Mouse (Mus musculus) megakaryocyte, adult 5-6 weeks (primary cell): ENCODE results near the gene Fads1. TPM values are rescaled to one million over a fixed set of nuclear protein-coding genes. Genes with fewer than 3 reads are reported as not detected.
A peak's percentile ranks its signal among the peaks of the same experiment; 100 is the strongest.

Experiments
- ATAC-seq: 2 replicates; pipeline ENCODE4 v1.8.0; 2016; ENCODE audit warnings: mild to moderate bottlenecking, inconsistent platforms; ENCODE audit not compliant: poor library complexity, severe bottlenecking
- total RNA-seq, 2 experiments: library from RNA; stranded (forward) in 1 of 2; stranded (reverse) in 1 of 2; fragments of 153-499, 151-499 nt in 1 of 2; fragments of 221-1000, 200-1000 nt in 1 of 2; gene quantifications; 2 replicates each; pipeline versions ENCODE4 v1.2.3 to v1.2.4; 2015 to 2017

The Fads1 gene
- total RNA-seq, 2 experiments from 2014 or later, result 5.3 to 12.3 TPM

DNA sequence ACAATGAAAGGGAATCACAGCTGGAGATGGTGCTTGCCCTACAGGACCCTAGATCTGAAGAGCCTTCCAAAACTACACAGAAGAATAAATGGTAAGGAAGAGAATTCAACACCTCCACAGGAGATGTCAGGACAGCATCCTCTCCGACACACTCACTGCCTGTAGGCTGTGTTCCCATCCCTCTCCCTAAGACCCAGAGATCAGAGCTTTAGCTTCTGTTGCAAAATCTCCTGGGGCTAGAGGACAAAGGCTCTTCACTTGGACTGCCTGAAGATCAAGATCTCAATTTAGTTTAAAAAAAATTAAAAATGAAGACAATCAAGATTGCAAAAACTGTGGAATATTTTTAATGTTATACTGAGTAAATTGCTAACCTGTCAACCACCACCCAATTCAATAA, 6.2 kb upstream of the Fads1 start:
- no peak for ATAC-seq

DNA sequence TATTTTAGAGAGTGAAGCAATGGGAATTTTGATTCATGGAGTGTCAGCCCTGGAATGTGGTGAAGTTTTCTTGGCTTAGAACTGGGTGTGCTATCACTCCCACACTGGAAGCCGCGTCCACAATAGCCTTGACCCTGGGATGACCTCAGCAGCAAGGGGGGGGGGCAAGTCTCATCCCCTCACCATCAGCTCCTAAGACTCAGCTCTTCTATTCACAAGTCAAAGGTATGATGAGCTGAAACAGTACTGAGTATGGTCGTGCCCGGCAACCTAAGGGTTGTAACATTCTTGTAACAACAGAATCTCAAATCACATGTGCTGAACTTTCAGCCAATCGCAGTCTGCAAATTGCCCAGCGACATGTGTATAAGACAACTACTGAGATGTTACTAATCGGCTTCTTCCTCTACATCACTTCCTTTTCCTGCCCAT, 5.7 kb upstream of the Fads1 start:
- ATAC-seq, result no peak

DNA sequence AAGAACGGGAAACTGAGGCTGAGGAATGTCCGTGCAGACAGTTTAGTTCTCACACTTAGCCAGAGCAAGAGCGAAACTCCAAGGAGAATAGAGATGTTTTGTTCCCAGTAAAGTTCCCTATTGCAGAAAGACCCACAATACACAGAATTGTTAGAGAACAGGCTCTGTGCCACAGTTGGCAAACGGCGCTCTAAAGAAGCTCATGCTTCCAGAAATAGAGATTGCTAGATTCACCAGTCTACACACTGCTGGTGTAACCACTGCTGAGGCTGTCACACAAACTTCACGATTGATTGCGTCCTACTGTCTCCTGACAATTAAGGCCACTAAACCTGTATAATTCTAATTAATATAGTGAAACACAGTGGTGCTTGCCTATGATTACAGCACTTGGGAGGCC, 1.5 kb upstream of the Fads1 start:
- no peak for ATAC-seq

DNA sequence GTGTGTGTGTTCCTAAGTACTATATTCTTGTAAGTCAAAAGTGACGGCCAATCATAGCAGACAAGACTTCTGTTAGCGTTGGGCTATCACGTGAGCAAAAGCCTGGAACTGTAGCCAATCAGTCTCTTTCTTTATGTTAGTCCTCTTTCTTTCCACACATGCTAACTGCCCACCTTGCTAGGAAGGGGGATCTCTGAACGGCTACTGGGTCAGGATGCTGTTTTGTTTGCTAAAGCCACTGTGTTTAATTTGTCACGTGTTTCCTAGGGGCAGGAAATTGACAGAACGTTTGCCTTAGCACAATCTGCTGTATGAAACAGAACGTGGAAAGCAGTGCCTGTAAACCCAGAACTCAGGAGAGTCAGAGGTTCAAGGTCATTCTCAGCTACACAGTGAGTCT, 546 bp upstream of the Fads1 start:
- ATAC-seq, result no peak

DNA sequence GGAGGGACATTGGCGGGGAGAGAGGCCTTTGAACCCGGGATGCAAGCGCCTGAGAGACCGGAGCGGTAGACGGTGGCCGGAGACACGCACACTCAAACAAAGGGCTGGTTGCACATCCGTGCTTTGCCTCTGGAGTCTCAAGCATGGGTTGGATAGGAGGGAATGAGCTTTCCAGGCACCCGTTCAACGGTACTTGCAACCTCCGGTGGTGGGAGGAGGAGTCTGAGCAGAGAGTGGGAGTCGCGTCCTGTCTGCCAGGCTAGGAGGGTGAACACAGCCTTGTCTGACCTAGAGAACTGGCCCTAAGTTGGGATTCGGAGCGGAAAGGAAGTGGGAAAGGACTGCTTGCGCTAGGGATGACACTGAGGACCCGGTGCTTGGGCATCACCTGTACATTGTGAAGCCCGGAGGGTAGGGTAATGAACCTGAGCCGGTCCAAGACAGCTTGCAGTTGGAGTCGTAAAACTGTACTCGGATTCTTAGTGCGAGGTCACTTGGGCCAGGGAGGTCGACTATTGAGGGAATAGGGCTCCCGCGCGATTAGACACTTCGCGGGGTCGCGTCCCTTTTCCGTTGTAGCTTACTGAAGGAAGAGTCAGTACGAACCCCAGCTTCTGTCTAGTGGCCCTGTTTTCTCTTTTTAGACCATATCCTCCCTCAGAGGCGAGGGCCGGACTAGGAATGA, 753 bp downstream of the Fads1 start:
- peak; percentile 32 for ATAC-seq

DNA sequence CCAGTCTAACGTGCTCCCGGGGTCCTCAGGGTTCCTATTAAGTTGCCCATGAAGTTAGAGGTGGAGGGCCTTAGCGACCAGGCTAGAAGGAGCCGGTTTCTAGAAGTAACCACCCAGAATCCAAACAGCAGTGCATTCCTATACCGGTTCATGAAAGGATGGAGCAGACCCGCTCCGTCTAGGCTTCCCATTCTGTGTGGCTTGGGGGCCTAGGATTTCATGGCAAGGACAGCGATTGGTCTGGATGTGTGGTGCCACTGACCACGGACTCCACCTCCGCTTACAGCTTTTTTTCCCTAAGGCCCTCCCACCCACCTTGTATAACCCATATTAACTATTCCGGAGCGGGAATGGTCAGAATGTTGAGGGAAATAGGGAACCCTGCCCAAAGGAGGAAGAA, 1.4 kb downstream of the Fads1 start:
- no peak for ATAC-seq

DNA sequence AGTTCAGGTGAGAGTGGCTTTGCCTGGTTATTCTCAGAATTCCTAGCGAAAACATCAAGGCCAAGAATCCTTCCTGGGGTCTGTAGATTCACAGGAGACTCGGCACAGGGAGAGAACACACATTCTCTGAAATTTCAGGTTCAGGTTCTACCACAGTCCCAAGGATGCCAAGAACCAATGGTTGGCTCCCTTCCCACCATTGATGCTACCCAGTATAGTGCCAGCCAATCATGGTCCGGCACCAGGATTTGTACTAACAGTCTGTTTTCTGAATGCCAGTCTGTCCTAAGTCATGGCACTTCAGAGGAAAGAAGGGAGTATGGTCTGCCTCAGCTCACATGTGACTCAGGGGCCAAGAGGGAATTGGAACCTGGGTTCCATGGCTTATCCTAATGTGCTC, 3.2 kb downstream of the Fads1 start:
- no peak for ATAC-seq

DNA sequence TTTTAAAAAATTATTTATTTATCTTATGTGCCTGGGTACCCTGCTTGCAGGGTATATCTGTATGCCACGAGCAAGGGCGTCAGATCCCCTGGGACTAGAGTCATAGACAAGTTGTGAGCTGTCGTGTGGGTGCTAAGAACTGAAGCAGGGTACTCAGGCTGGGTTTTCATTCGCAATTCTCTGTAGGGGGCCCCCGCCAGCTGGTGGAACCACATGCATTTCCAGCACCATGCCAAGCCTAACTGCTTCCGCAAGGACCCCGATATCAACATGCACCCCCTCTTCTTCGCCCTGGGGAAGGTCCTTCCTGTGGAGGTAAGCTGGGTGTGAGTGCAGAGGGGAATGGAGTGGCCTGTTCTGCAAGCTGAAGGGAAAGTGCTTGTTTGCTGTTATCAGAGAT, 3.9 kb downstream of the Fads1 start:
- no peak for ATAC-seq

DNA sequence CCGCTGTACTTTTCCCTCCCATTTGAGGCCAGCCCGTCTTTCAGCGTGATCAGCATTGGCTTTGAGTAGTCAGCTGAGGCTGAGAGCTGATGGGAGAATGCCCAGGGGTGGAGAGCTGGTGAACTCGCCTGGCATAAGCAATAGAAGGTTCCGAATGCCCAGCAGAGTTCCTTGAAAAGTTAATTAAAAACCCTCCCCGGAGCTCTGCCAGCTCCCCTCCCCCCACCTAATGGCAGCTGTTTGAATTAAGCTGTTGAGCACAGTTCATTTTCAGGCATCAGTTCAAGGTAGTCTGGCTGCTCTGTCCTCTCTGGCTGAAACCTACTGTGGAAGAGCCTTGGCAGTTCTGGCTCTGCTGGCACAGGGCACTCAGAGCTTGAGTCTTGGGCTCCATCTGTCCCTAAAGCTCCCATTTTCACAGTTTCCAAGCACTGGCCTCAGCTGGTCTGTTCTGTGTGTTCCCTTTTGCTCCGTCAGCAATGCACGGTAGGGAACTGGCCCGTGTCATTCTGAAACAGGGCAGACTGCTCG, 5.7 kb downstream of the Fads1 start:
- ATAC-seq, result no peak

DNA sequence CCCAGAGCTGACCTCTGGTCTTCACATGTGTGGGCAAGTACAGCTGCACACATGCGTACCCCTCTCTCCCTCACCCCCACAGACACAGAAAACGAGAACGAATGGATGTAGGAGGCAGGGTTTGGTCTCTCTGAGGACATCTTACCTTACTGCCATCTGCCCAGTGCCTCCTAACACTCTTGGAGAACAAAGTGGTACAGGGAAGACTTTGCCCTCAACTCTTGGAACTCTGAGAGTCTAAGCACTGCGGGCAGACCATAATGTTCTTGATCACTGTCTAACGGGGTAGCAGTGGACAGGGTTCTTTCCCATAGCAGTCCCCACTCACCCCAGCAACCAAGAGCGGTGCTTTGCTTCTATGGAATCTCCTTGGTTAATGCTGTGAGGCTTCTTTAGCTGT, 6.3 kb downstream of the Fads1 start:
- ATAC-seq, result no peak

DNA sequence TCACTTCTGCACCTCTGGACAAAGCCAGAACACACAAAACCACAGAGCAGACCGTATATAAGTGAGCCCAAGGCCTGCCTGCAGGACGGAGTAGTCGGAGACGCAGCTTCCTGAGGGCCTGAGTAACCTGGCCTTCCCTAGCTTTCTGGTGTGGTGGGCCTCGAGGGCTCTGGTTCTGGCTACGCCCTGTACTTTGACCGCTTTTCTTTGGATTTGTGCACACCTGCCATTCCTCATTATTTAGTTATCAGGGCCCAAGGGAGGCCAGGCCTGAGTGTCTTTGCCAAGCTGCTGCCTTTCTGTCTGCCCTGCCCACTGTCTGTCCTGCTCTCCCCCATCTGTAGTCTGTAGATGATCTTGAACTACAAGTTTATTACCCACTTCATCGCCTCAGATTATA, 7.3 kb downstream of the Fads1 start:
- ATAC-seq, result no peak

DNA sequence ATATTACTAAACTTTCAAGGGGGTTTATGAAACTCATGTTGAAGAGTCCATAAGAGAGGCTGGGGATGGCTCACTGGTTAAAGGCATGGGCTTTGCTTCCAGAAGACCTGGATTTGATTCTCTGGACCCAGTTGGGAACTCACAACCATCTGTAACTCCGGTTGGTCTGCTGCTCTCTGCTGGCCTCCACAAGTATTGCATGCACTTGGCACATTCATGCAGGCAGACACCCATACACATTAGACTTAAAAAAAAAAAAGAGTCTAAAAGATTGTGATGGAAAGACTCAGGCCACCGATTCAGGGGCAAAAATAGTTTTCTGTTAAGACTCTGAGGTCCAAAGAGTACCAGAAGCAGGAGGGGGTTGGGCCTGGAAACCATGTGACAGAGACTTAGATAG, 8.1 kb downstream of the Fads1 start:
- ATAC-seq, result peak; percentile 72

DNA sequence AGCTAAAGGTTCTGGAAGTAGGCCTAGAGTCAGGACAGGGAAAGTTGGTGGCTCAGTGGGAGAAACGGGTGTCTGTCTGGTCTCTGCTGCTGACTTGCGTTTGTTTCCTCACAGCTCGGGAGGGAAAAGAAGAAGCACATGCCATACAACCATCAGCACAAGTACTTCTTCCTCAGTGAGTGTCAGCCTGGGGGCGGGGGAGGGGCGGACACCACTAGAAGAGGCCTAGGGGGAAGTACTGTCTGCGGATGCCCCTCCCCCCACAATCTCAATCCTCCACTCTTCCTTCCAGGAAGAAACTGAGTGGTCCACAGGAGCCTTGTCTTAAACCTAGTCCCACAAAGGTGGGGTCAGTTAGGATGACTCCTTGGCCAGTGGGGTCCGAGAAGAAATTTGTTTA, 8.6 kb downstream of the Fads1 start:
- peak; percentile 97 for ATAC-seq

DNA sequence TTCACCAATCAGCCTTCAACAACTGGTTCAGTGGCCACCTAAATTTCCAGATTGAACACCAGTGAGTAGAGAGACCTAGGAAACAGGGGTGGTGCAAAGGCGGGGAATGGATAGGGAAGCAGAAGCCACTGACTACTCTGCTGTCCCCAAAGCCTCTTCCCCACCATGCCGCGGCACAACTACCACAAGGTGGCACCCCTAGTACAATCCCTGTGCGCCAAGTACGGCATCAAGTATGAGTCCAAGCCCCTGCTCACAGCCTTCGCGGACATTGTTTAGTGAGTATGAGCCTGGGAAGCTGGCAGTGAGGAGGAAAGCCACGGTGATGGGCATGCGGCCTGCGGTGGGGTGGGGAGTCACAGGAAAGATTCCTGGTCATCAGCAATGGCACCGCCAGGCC, 11.6 kb downstream of the Fads1 start:
- no peak for ATAC-seq

DNA sequence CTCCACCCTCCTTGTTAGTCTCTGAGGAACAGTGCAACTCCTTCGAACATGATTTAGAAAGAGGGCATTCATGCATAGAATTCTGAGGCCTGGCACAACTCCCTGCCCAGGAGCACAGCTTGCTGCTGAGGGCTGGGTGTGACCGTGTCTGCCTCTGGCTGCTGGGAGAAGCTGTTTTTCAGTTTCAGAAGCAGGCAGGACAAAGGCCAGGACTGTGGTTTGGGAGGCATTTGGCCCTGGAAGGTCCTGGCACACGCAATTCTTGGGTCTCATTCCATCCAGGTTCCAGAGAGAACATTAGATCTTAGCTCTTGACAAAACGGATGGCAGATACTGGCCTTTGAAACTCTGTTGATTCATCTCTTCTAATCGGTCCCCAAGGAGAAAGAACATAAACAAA, 12.6 kb downstream of the Fads1 start:
- ATAC-seq, result no peak

DNA sequence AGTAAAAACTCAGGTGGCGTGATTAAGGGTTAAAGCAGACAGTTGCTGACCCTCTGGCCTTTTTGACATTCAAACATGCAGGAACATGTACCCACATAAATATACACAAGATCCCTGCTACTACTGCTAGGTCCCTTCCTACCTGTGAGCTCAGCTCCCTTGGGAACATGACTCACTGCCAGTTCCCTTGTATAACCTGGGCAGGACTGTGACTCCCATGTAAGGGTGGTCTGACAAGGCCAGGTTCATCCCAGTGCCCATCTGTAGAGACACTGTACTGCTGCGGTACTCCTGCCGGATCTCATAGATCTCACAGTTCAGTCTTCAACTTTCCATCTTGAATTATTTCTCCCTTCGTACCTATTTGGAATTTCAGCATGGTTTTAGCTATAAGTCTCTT, 14.4 kb downstream of the Fads1 start:
- ATAC-seq, result no peak

DNA sequence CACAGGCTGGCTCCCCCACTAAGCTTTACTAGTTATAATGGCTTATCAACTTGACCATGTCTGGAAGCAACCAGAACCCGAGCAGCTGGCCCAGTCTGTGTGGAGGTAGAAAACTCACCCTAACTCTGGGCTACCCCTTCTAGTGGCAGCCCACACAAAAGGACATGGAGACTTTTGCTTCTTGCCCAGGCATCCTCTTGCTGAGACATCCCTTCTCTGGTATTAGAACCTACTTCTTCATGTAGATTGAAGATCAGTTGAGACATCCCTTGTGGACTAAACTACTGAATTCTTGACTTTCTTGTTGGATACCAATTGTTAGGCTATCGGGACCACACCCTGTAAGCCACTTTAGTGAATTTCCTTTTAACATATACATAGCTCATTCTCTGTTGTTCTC, 15.6 kb downstream of the Fads1 start:
- no peak for ATAC-seq

DNA sequence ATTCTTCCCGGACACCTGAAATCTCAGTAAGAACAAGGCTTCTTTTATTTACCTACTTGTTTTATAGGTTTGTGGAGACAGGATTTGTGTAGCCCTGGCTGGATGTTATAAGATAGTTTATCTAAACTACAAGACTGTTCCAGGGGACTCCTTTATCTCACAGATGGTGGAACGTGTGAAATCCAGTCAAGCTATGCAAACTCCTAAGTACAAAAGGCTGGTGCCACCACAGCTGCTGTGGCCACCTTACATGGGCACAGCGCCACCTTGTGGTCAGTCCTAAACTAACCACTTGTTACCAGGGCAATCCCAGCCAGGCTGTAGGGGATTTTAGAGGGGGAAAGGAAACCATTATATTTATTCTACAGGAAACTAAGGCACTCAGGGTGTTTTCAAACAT, 16.0 kb downstream of the Fads1 start:
- peak; percentile 69 for ATAC-seq

DNA sequence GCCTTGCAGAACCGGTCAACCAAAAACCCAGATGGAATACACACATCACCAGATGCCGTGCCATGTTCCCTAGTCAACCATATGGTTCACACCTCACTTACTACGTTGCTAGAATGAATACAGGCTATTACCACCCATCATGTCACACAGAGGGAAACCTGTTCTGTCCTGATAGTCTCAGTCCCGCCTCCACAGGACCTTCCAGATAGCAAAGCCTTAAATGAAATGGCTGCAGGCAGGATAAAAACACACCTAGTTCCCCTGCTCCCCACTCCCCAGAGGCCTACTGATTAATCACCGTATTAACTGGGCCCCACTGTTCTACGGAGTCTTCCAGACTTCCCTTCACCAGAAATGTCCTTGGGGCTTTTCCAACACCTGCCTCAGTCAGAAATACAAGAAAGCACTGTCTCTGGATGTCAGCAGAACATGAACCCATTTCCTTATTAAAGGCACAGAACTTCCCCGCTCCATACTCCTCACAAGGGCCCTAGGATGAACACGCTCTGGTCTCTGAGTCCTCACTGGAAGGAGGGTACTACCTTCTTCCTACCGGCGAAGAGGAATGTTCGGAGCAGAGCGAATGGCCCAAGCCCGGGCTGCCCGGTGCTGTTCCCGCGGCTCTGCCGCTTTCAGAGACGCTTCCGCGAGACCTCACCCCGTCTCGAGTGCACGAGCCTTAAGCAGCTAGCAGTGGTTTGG, 20.6 kb downstream of the Fads1 start:
- no peak for ATAC-seq

DNA sequence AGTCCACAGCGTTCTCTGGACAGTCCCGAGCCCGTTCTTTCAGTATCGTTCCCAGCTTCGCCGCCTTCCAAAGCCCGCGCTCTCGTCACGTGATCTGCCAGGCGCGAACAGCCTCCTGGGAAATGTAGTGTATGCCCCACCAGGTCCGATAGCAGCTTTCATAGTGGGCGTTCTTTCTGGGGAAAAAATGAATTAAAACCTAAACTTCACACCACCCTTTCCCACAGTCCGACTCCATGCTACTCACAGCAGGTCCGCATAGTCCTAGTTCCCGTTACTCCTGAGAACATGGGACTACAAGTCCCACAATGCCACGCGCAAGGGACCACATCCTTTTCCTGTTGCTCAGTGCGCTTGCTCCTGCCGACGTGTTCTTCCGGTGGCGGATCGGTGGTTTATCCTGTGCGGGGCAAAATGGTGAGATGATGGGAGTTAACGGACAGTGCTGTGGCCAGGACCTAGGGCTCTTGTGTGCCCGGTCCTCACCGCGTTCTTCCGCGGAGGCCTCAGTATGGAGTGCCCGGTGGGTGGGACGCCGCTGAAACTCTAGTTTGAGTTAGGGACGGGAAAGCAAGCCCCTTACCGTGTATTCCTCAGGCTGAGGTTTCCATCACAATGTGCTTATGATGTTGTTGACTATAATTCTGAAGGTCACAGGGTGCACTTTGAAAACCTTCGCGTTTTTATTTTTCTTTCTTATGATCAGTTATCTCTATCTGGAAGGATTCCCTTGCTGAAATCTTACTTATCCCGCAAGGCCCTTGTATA, 21.3 kb downstream of the Fads1 start, which contains the start of the genes Tmem258 and Fen1:
Tmem258 (plus strand) TSS at position 167 of the 768 bp plus-strand sequence.
Fen1 (minus strand) TSS at position 322 of the 768 bp plus-strand sequence.
- peak; percentile 91 for ATAC-seq

DNA sequence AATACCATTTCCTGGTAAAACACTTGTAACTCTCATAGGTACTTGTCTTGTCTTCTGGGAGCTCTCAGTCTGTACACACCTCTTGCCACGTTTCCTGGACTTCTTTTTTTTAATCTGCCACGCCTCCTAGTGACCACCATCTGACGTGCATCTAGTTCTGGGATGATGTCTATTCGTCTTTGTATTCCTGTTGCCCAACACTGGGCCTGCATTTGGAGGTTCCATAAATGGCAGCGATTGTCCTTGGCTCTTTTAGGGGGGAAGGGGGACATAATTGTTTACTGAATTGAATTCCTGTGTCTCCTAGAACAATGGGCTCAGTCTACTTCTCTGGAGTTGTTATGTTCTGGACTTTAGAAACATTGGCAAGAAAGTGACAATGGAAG, 21.9 kb downstream of the Fads1 start:
- ATAC-seq, result peak; percentile 69

DNA sequence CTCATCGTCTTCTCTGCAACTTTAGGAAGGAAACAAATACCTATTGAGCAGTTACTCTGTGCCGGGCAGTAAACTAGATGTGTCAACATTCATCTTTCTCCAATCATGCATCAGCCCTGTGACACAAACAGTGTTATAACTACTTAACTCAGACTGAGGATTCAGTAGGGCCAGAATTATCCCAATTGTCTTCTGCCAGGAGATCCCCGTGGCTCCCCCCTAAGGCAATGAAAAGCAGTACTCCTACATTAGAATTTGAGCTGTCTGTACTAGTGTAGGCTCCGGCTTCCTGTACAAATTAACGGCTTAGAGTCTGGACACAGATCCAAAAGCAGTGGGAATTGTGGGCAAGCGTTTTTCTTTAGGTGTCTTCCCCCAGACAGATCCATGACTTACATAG, 22.4 kb downstream of the Fads1 start:
- ATAC-seq, result no peak
